Mouse (Mus musculus): ENCODE data around the gene Catsper4. TPM values are rescaled to one million over a fixed set of nuclear protein-coding genes. Genes with fewer than 3 reads are reported as not detected.

Catsper4 gene
- polyA plus RNA-seq, 1 experiment from 2014 or later = not detected

- no peaks in the 10 kb centered on the region for H3K4me1 ChIP-seq (replicated peaks)
- no peak overlapping the region for H3K4me2 ChIP-seq
- H3K9me3 ChIP-seq (replicated peaks) = no peaks in the 10 kb centered on the region
- H3K9ac ChIP-seq = no peak overlapping the region
- no peak overlapping the region for H3K27ac ChIP-seq
- WGBS = 58% methylated on average over 11 of the region's 11 CpGs
- no peaks in the 10 kb centered on the region for H3K36me3 ChIP-seq
- ATAC-seq (replicated peaks; ENCODE audit: insufficient number of reproducible peaks, insufficient read depth, low FRiP score, low read depth) = no peak
- no peaks in the 10 kb centered on the region for H3K27me3 ChIP-seq
- H3K4me3 ChIP-seq = no peak overlapping the region
Observed at GRCm38 (mm10) chr4:134222793-134223600, 4.2 kb downstream of the Catsper4 start.

GRCm38 (mm10) chr4:134206488-134207053 is 20.6 kb downstream of the Catsper4 start:
- Histone ChIP-seq H3K27me3 (0 out of 2 replicates have a peak, but pooled peaks cover 5% of the 10 kb centered on the region), H3K27ac (no peak overlapping the region), H3K4me2 (no peak overlapping the region), H3K9me3 (replicated peaks) (no peaks in the 10 kb centered on the region), H3K36me3 (no peaks in the 10 kb centered on the region), H3K4me1 (replicated peaks) (no peaks in the 10 kb centered on the region), H3K9ac (no peak overlapping the region), H3K4me3 (no peak overlapping the region)
- no peak for ATAC-seq (replicated peaks; ENCODE audit: insufficient number of reproducible peaks, insufficient read depth, low FRiP score, low read depth)
- WGBS = 49% methylated on average over 6 of the region's 6 CpGs

GRCm38 (mm10) chr4:134203340-134203896 is 23.8 kb downstream of the Catsper4 start:
- H3K36me3 ChIP-seq = no peaks in the 10 kb centered on the region
- H3K9me3 ChIP-seq (replicated peaks) = no peaks in the 10 kb centered on the region
- no peak overlapping the region for H3K4me3 ChIP-seq
- H3K4me1 ChIP-seq (replicated peaks) = no peaks in the 10 kb centered on the region
- no peak overlapping the region for H3K4me2 ChIP-seq
- ATAC-seq (replicated peaks; ENCODE audit: insufficient number of reproducible peaks, insufficient read depth, low FRiP score, low read depth) = no peak
- H3K9ac ChIP-seq = no peak overlapping the region
- H3K27ac ChIP-seq = no peak overlapping the region
- 0 out of 2 replicates have a peak, but pooled peaks cover 3% of the 10 kb centered on the region for H3K27me3 ChIP-seq
- WGBS = 86% methylated on average over 17 of the region's 17 CpGs

GRCm38 (mm10) chr4:134202904-134203303 is 24.3 kb downstream of the Catsper4 start, which contains the start of gene Gm7534:
Gm7534 (minus strand) TSS chr4:134203004.
- H3K27ac ChIP-seq = no peak within 1 kb of the TSS
- no peaks in the 10 kb centered on the region for H3K36me3 ChIP-seq
- ATAC-seq (replicated peaks; ENCODE audit: insufficient number of reproducible peaks, insufficient read depth, low FRiP score, low read depth) = no peak
- no peaks in the 10 kb centered on the region for H3K27me3 ChIP-seq
- H3K9me3 ChIP-seq (replicated peaks) = no peaks in the 10 kb centered on the region
- no peaks in the 10 kb centered on the region for H3K4me1 ChIP-seq (replicated peaks)
- H3K9ac ChIP-seq = no peak within 1 kb of the TSS
- no peak within 1 kb of the TSS for H3K4me2 ChIP-seq
- no peak within 1 kb of the TSS for H3K4me3 ChIP-seq
- WGBS = 90% methylated on average over 4 of the region's 4 CpGs

GRCm38 (mm10) chr4:134199371-134199770 is 27.8 kb downstream of the Catsper4 start:
- Histone ChIP-seq H3K9me3 (replicated peaks) (no peaks in the 10 kb centered on the region), H3K4me3 (no peak overlapping the region), H3K36me3 (no peaks in the 10 kb centered on the region), H3K4me1 (replicated peaks) (no peaks in the 10 kb centered on the region), H3K27me3 (no peaks in the 10 kb centered on the region), H3K9ac (no peak overlapping the region), H3K4me2 (no peak overlapping the region), H3K27ac (no peak overlapping the region)
- ATAC-seq (replicated peaks; ENCODE audit: insufficient number of reproducible peaks, insufficient read depth, low FRiP score, low read depth) = no peak
- WGBS = 70% methylated on average over 2 of the region's 2 CpGs

- Histone ChIP-seq H3K36me3 (no peaks in the 10 kb centered on the region), H3K4me2 (peak overlapping the region; percentile 95), H3K9me3 (replicated peaks) (no peaks in the 10 kb centered on the region), H3K27ac (peak overlapping the region; percentile 91), H3K4me3 (peak overlapping the region; percentile 92), H3K4me1 (replicated peaks) (peaks cover 22% of the 10 kb centered on the region), H3K9ac (peak overlapping the region; percentile 91), H3K27me3 (no peaks in the 10 kb centered on the region)
- under 1% methylated on average over 22 of the region's 22 CpGs for WGBS
- ATAC-seq (replicated peaks; ENCODE audit: insufficient number of reproducible peaks, insufficient read depth, low FRiP score, low read depth) = no peak
Observed at GRCm38 (mm10) chr4:134186268-134186667, 40.9 kb downstream of the Catsper4 start.

- Histone ChIP-seq H3K27ac (no peak overlapping the region), H3K4me3 (peak overlapping the region; percentile 92), H3K27me3 (no peaks in the 10 kb centered on the region), H3K4me1 (replicated peaks) (peaks cover 28% of the 10 kb centered on the region), H3K9ac (peak overlapping the region; percentile 91), H3K9me3 (replicated peaks) (no peaks in the 10 kb centered on the region), H3K36me3 (no peaks in the 10 kb centered on the region), H3K4me2 (peak overlapping the region; percentile 95)
- ATAC-seq (replicated peaks; ENCODE audit: insufficient number of reproducible peaks, insufficient read depth, low FRiP score, low read depth) = no peak
- WGBS = 70% methylated on average over 3 of the region's 3 CpGs
Observed at GRCm38 (mm10) chr4:134185569-134185968, 41.6 kb downstream of the Catsper4 start.

- Histone ChIP-seq H3K27me3 (no peaks in the 10 kb centered on the region), H3K4me1 (replicated peaks) (peaks cover 30% of the 10 kb centered on the region), H3K9ac (no peak overlapping the region), H3K4me2 (no peak overlapping the region), H3K36me3 (no peaks in the 10 kb centered on the region), H3K27ac (no peak overlapping the region), H3K9me3 (replicated peaks) (no peaks in the 10 kb centered on the region), H3K4me3 (no peak overlapping the region)
- no peak for ATAC-seq (replicated peaks; ENCODE audit: insufficient number of reproducible peaks, insufficient read depth, low FRiP score, low read depth)
- 74% methylated on average over 3 of the region's 3 CpGs for WGBS
Observed at GRCm38 (mm10) chr4:134183711-134184110, 43.5 kb downstream of the Catsper4 start.

- H3K27me3 ChIP-seq = no peaks in the 10 kb centered on the region
- no peak for ATAC-seq (replicated peaks; ENCODE audit: insufficient number of reproducible peaks, insufficient read depth, low FRiP score, low read depth)
- H3K36me3 ChIP-seq = no peaks in the 10 kb centered on the region
- H3K27ac ChIP-seq = no peak overlapping the region
- H3K4me2 ChIP-seq = no peak overlapping the region
- peaks cover 28% of the 10 kb centered on the region for H3K4me1 ChIP-seq (replicated peaks)
- no peak overlapping the region for H3K4me3 ChIP-seq
- H3K9me3 ChIP-seq (replicated peaks) = no peaks in the 10 kb centered on the region
- no peak overlapping the region for H3K9ac ChIP-seq
Observed at GRCm38 (mm10) chr4:134181825-134182224, 45.4 kb downstream of the Catsper4 start.

GRCm38 (mm10) chr4:134181112-134181511 is 46.1 kb downstream of the Catsper4 start:
- ATAC-seq (replicated peaks; ENCODE audit: insufficient number of reproducible peaks, insufficient read depth, low FRiP score, low read depth) = no peak; the same call in 1 of the 2 replicates
- no peaks in the 10 kb centered on the region for H3K36me3 ChIP-seq
- no peak overlapping the region for H3K4me2 ChIP-seq
- peaks cover 26% of the 10 kb centered on the region for H3K4me1 ChIP-seq (replicated peaks)
- H3K27ac ChIP-seq = no peak overlapping the region
- no peak overlapping the region for H3K4me3 ChIP-seq
- no peaks in the 10 kb centered on the region for H3K27me3 ChIP-seq
- H3K9me3 ChIP-seq (replicated peaks) = no peaks in the 10 kb centered on the region
- H3K9ac ChIP-seq = no peak overlapping the region
- 78% methylated on average over 1 of the region's 1 CpGs for WGBS

- no peak overlapping the region for H3K4me3 ChIP-seq
- peak overlapping the region; percentile 16; the same call in 1 of the 2 replicates for H3K27ac ChIP-seq
- ATAC-seq (replicated peaks; ENCODE audit: insufficient number of reproducible peaks, insufficient read depth, low FRiP score, low read depth) = no peak
- no peak overlapping the region for H3K9ac ChIP-seq
- peaks cover 12% of the 10 kb centered on the region for H3K36me3 ChIP-seq
- H3K4me2 ChIP-seq = no peak overlapping the region
- no peaks in the 10 kb centered on the region for H3K27me3 ChIP-seq
- no peaks in the 10 kb centered on the region for H3K9me3 ChIP-seq (replicated peaks)
- H3K4me1 ChIP-seq (replicated peaks) = peaks cover 10% of the 10 kb centered on the region
- WGBS = 35% methylated on average over 3 of the region's 3 CpGs
Observed at GRCm38 (mm10) chr4:134172391-134172790, 54.8 kb downstream of the Catsper4 start.
